Mouse (Mus musculus): ENCODE results near the gene Tbx3. TPM values are rescaled to one million over a fixed set of nuclear protein-coding genes. Genes with fewer than 3 reads are reported as not detected.

The Tbx3 gene
- total RNA-seq, 2 experiments from 2014 or later, result 2.1 to 3.1 TPM

- no peak for DNase-seq
These were observed 38.5 kb downstream of the Tbx3 start for GRCm38 (mm10) chr5:119708850-119709585.

- no peak for DNase-seq
These were observed 39.5 kb downstream of the Tbx3 start for GRCm38 (mm10) chr5:119709826-119710559.

- DNase-seq, result no peak
These were observed 40.3 kb downstream of the Tbx3 start for GRCm38 (mm10) chr5:119710756-119711155.

- DNase-seq, result no peak
These were observed 41.2 kb downstream of the Tbx3 start for GRCm38 (mm10) chr5:119711626-119712025.

- DNase-seq, result peak; percentile 67 to 72
These were observed 42.3 kb downstream of the Tbx3 start for GRCm38 (mm10) chr5:119712679-119713246.

GRCm38 (mm10) chr5:119720471-119721265 is 50.2 kb downstream of the Tbx3 start:
- no peak for DNase-seq

GRCm38 (mm10) chr5:119732978-119733377 is 62.5 kb downstream of the Tbx3 start:
- no peak for DNase-seq

Other genes starting within 250 kb of the Tbx3 start
- gene Tbx5, start 162.0 kb downstream of the Tbx3 start, total RNA-seq (2021), result not detected

Measured in layer of hippocampus, postnatal 36 days (tissue).